Mouse (Mus musculus) stomach, embryonic 16.5 days (tissue): ENCODE measurements around the gene Gm11541. TPM values are rescaled to one million over a fixed set of nuclear protein-coding genes. Genes with fewer than 3 reads are reported as not detected.

Source experiments
- ATAC-seq: fragments of 200-750 bp; cut with Nextera tagmentation; 2 replicates; pipeline ENCODE4 v1.8.0; 2017; ENCODE audit warnings: moderate number of reproducible peaks, moderate TSS enrichment; ENCODE audit not compliant: insufficient read depth, low FRiP score
- H3K27ac ChIP-seq: fragments of 300-500 bp; sonication (generic); 2 replicates; pipeline ENCODE4 v1.5.1; 2014; ENCODE audit warnings: low read length
- H3K27me3 ChIP-seq: fragments of 300-500 bp; sonication (generic); 2 replicates; pipeline ENCODE4 v1.6.1; 2014; ENCODE audit warnings: low read length, control low read depth, mixed read lengths; ENCODE audit not compliant: control insufficient read depth, insufficient read depth
- H3K36me3 ChIP-seq: fragments of 300-500 bp; sonication (generic); 2 replicates; pipeline ENCODE4 v1.6.1; 2014; ENCODE audit warnings: low read length; ENCODE audit not compliant: control insufficient read depth, insufficient read depth
- H3K4me1 ChIP-seq: fragments of 300-500 bp; sonication (generic); 2 replicates; pipeline ENCODE4 v1.6.1; 2014; ENCODE audit warnings: low read length, control low read depth, mixed read lengths; ENCODE audit not compliant: control insufficient read depth, insufficient read depth
- H3K4me2 ChIP-seq: fragments of 300-500 bp; sonication (generic); 2 replicates; pipeline ENCODE4 v1.6.1; 2014; ENCODE audit warnings: low read depth, low read length, mixed read lengths
- H3K4me3 ChIP-seq: fragments of 300-500 bp; sonication (generic); replicated peaks from 2 replicates; pipeline ENCODE4 v1.5.1; 2014; ENCODE audit warnings: mild to moderate bottlenecking, low read length
- H3K9ac ChIP-seq: fragments of 300-500 bp; sonication (generic); 2 replicates; pipeline ENCODE4 v1.6.1; 2014; ENCODE audit warnings: low read length
- H3K9me3 ChIP-seq: fragments of 300-500 bp; sonication (generic); replicated peaks from 2 replicates; pipeline ENCODE4 v1.6.1; 2016; ENCODE audit warnings: low read length, control low read depth; ENCODE audit not compliant: control insufficient read depth
- WGBS: fragments of 180-500 bp; shearing (Covaris S2); extraction: QIAGEN DNeasy Blood & Tissue Kit; methylation state at CpG from one replicate; pipeline ENCODE4 v1.1.7; 2014; 5-methylcytosine and 5-hydroxymethylcytosine counted together
- polyA plus RNA-seq: library from polyadenylated mRNA; unstranded; fragments of >200 nt; fragmentation: Nextera tagmentation; extraction: Ambion mirVana; gene quantifications from 2 replicates; pipeline ENCODE4 v1.2.1, GENCODE M21; 2015

Gm11541 gene
- polyA plus RNA-seq, 1 experiment from 2014 or later: 0.53 TPM

DNA sequence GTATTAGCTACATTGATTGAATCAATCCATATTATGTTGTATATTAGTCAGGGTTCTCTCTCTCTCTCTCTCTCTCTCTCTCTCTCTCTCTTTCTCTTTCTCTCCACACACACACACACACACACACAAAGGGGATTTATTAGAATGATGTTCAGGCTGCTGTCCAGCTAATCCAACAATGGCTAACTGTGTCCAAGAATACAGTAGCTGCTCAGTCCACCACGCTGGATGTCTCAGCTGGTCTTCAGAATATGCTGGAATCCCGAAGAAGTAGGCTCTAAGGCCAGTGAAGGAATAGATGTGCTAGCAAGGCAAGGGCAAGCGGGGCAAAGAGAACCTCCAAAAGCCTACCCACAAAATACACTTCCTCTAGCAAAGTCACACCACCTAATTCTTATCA lies 23.0 kb upstream of the Gm11541 start:
- H3K9me3 ChIP-seq: no peaks in the 10 kb centered on the region
- H3K36me3 ChIP-seq: no peaks in the 10 kb centered on the region
- ATAC-seq: no peak
- H3K27ac ChIP-seq: no peak overlapping the region
- no peak overlapping the region for H3K4me3 ChIP-seq
- H3K27me3 ChIP-seq: no peaks in the 10 kb centered on the region
- H3K9ac ChIP-seq: no peak overlapping the region
- H3K4me2 ChIP-seq: no peak overlapping the region
- WGBS: 88% methylated on average over 3 of the region's 3 CpGs
- H3K4me1 ChIP-seq: no peaks in the 10 kb centered on the region

DNA sequence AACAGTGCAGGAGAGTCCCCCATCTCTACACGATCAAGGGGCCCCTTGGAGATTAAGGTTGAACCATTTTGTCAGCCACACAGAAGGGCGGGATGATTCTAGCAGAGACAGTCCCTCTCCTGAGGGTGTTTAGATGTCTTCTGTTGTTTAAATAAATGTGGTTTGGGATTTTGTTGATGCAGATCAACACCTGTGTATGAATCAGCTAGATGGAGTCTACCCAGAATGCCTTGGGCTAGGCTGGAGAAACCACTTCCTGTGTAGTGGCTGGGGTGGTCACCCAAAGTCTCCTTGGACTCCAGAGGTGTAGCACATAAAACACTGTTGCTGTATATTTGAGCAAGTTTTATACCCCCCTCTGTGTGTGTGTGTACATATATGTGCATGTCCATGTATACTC lies 14.9 kb upstream of the Gm11541 start:
- no peak for ATAC-seq
- Histone ChIP-seq H3K4me1 (peaks cover 16% of the 10 kb centered on the region), H3K9me3 (no peaks in the 10 kb centered on the region), H3K9ac (no peak overlapping the region), H3K27me3 (no peaks in the 10 kb centered on the region), H3K36me3 (no peaks in the 10 kb centered on the region), H3K27ac (no peak overlapping the region), H3K4me3 (no peak overlapping the region), H3K4me2 (no peak overlapping the region)
- 72% methylated on average over 2 of the region's 2 CpGs for WGBS

DNA sequence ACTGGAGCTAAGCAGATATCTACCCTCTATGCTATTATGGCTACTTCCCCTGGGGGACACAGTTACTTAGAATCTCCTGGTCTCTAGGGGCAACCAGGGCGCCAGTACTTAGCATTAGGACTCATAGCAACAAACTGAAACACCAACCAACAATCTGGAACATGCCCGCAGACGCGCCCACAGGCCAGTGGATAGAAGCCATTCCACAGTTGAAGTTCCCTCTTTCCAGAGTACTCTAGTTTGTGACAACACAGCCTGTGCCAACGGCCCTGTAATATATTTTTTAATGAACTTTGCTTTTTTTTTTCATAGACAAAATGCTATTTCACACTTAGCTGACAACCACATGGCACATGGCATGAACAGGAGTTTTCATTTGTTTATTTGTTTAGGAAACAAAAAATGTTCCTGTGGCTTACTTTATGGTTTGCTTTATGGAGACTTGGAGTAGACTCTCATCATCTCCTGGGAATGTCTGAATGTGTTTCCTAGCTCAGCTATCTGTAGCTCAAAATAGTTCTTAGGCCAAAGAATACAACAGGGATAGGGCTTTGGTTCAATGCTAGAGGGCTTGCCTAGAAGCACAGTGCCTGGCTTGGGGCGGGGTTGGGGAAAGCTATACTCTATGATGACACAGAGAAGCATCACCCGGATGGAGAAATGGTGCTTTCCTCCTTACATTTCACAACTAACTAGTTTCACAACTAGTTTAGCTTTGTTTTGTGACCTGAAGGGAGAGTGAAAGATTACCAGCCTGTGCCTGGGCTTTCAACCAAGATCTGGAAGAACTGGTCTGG lies 14.0 kb upstream of the Gm11541 start:
- 88% methylated on average over 7 of the region's 7 CpGs for WGBS
- Histone ChIP-seq H3K9me3 (no peaks in the 10 kb centered on the region), H3K27ac (no peak overlapping the region), H3K4me3 (no peak overlapping the region), H3K4me1 (peaks cover 16% of the 10 kb centered on the region), H3K9ac (no peak overlapping the region), H3K27me3 (no peaks in the 10 kb centered on the region; the same call in 1 of the 2 replicates), H3K36me3 (no peaks in the 10 kb centered on the region), H3K4me2 (no peak overlapping the region)
- ATAC-seq: no peak

- no peaks in the 10 kb centered on the region for H3K9me3 ChIP-seq
- peak overlapping the region; percentile 17; the same call in 1 of the 2 replicates for H3K4me2 ChIP-seq
- no peak for ATAC-seq
- WGBS: 32% methylated on average over 11 of the region's 11 CpGs
- H3K9ac ChIP-seq: peak overlapping the region; percentile 18; the same call in 1 of the 2 replicates
- no peaks in the 10 kb centered on the region; the same call in 1 of the 2 replicates for H3K27me3 ChIP-seq
- no peaks in the 10 kb centered on the region for H3K36me3 ChIP-seq
- H3K4me1 ChIP-seq: peaks cover 20% of the 10 kb centered on the region
- H3K27ac ChIP-seq: no peak overlapping the region
- H3K4me3 ChIP-seq: no peak overlapping the region
These were observed 12.9 kb upstream of the Gm11541 start for GRCm38 (mm10) chr11:94717239-94717638.

DNA sequence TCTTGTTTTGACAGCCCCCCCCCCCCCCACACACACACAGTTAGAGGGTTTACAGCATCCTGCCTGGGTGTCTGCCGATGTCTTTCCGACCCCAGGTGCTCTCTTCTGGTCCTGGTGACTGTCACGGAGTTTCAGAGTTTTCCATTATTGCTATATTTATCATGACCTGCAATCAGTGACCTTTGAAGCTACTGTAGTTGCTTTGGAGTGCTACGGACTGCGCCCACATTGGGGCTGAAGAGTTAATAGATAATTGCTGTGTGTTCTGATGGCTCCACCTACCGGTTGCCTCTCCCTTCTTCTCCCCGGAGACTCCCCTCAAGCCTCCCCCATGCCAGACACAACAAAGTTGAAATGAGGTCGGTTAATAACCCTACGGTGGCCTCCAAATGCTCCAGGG lies 12.5 kb upstream of the Gm11541 start:
- Histone ChIP-seq H3K27me3 (no peaks in the 10 kb centered on the region; the same call in 1 of the 2 replicates), H3K36me3 (no peaks in the 10 kb centered on the region), H3K4me1 (peaks cover 17% of the 10 kb centered on the region), H3K27ac (no peak overlapping the region), H3K9me3 (no peaks in the 10 kb centered on the region), H3K4me3 (no peak overlapping the region), H3K4me2 (peak overlapping the region; percentile 17; the same call in 1 of the 2 replicates), H3K9ac (peak overlapping the region; percentile 18; the same call in 1 of the 2 replicates)
- WGBS: 9% methylated on average over 9 of the region's 9 CpGs
- ATAC-seq: peak; percentile 59; the same call in 1 of the 2 replicates

- Histone ChIP-seq H3K27me3 (no peaks in the 10 kb centered on the region; the same call in 1 of the 2 replicates), H3K4me1 (peaks cover 15% of the 10 kb centered on the region), H3K9ac (no peak overlapping the region), H3K4me2 (no peak overlapping the region), H3K36me3 (no peaks in the 10 kb centered on the region), H3K9me3 (no peaks in the 10 kb centered on the region), H3K4me3 (no peak overlapping the region), H3K27ac (no peak overlapping the region)
- ATAC-seq: no peak
- WGBS: 68% methylated on average over 5 of the region's 5 CpGs
These were observed 11.3 kb upstream of the Gm11541 start for GRCm38 (mm10) chr11:94715622-94716021.

DNA sequence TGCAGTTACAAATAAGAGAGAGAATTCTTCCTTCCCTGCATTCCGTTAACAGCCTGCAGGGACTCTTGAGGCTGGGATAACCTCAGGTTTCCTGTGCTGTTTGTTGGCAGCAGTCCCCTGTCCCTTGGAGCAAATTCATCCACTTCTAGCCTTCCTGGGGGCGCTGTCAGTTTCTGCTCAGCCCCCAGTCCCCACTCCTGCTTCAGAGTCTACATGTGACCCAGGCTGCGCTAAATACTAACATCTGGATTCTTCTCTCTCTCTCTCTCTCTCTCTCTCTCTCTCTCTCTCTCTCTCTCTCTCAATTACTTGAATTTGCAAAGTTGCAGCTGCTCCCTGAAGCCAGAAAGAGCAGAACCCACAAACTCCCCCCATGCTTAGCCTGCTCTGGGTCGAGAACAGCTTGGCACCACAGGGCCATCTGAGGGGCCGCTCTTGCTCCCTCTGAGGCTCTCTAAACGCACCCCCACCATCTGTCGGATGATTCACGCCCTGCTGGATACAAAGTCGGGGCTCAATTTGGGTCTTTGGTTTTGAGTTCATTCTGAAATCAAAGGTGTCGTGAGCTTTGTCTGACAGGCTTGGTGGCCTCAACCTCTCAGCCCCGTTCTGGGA lies 9.1 kb upstream of the Gm11541 start:
- no peaks in the 10 kb centered on the region for H3K36me3 ChIP-seq
- H3K27me3 ChIP-seq: no peaks in the 10 kb centered on the region; the same call in 1 of the 2 replicates
- peak overlapping the region; percentile 62 for H3K27ac ChIP-seq
- H3K4me2 ChIP-seq: no peak overlapping the region
- H3K4me3 ChIP-seq: no peak overlapping the region
- WGBS: 23% methylated on average over 11 of the region's 11 CpGs
- no peak for ATAC-seq
- H3K4me1 ChIP-seq: peaks cover 15% of the 10 kb centered on the region
- H3K9ac ChIP-seq: peak overlapping the region; percentile 26
- H3K9me3 ChIP-seq: no peaks in the 10 kb centered on the region

DNA sequence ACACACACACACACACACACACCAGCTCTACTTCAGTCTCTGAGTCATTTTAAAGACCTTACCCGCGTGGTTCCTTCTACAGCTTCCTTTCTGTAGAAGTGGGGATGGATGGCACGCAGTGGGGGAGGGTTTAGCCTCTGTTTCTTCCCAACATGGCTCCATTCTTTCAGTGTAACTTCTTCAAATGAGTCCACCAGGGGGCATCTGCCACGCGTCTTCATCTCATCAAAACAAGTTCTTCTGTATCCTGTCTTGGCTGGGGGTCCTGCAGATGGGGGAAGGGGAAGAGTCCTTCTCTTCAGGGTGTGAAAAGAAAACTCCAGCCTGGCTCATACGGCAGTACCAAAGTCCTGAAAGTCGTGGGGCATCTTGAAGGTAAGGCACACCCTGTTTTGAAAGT lies 279 bp downstream of the Gm11541 start:
- no peaks in the 10 kb centered on the region for H3K27me3 ChIP-seq
- WGBS: 40% methylated on average over 7 of the region's 7 CpGs
- no peak for ATAC-seq
- no peaks in the 10 kb centered on the region for H3K36me3 ChIP-seq
- H3K4me3 ChIP-seq: no peak overlapping the region
- peak overlapping the region; percentile 74 for H3K27ac ChIP-seq
- no peak overlapping the region for H3K9ac ChIP-seq
- no peaks in the 10 kb centered on the region for H3K9me3 ChIP-seq
- H3K4me1 ChIP-seq: peaks cover 22% of the 10 kb centered on the region
- no peak overlapping the region for H3K4me2 ChIP-seq

GRCm38 (mm10) chr11:94702216-94702610 lies 2.1 kb downstream of the Gm11541 start:
- Histone ChIP-seq H3K27me3 (no peaks in the 10 kb centered on the region), H3K36me3 (no peaks in the 10 kb centered on the region), H3K4me1 (peaks cover 22% of the 10 kb centered on the region), H3K9ac (no peak overlapping the region), H3K9me3 (no peaks in the 10 kb centered on the region), H3K4me3 (0 out of 2 replicates have a peak overlapping the region, but pooled peaks have one; percentile 1), H3K27ac (peak overlapping the region; percentile 47), H3K4me2 (peak overlapping the region; percentile 49)
- no peak for ATAC-seq
- WGBS: 20% methylated on average over 3 of the region's 3 CpGs
